Mouse (Mus musculus) myocyte (in vitro differentiated cells): ENCODE data around the gene Srsf10. TPM values are rescaled to one million over a fixed set of nuclear protein-coding genes. Genes with fewer than 3 reads are reported as not detected.

ENCODE experiments used
- H3K27me3 ChIP-seq: one replicate; pipeline ENCODE4 v1.6.1; 2011; ENCODE audit not compliant: control insufficient read depth, insufficient read depth, insufficient read length
- H3K36me3 ChIP-seq: one replicate; pipeline ENCODE4 v1.6.1; 2011; ENCODE audit not compliant: control insufficient read depth, insufficient read depth
- H3K4me2 ChIP-seq: one replicate; pipeline ENCODE4 v1.6.1; 2011; ENCODE audit warnings: low read depth, control low read depth
- H3K4me3 ChIP-seq: one replicate; pipeline ENCODE4 v1.5.1; 2011; ENCODE audit warnings: mild to moderate bottlenecking, control low read depth, moderate library complexity
- H3K79me2 ChIP-seq: one replicate; pipeline ENCODE4 v1.6.1; 2011; ENCODE audit not compliant: control insufficient read depth, insufficient read depth
- H3ac ChIP-seq: one replicate; pipeline ENCODE4 v1.6.1; 2011; ENCODE audit not compliant: control insufficient read depth, insufficient read length
- E2F4 ChIP-seq: IDR thresholded peaks from one replicate; pipeline ENCODE4 v1.6.1; 2011; ENCODE audit warnings: mild to moderate bottlenecking, control low read depth, moderate library complexity; ENCODE audit not compliant: insufficient read depth
- MYOG ChIP-seq, 3 experiments: IDR thresholded peaks; one replicate each; pipeline ENCODE4 v1.6.1; 2011; ENCODE audit warnings: control low read depth in 2 of 3, low read depth in 2 of 3, mild to moderate bottlenecking in 2 of 3; ENCODE audit not compliant: insufficient read length in 2 of 3, control insufficient read depth in 1 of 3, insufficient read depth in 1 of 3
- POLR2AphosphoS2 ChIP-seq: IDR thresholded peaks from one replicate; pipeline ENCODE4 v1.6.1; 2011; ENCODE audit warnings: low read depth, control low read depth; ENCODE audit not compliant: insufficient read length
- SRF ChIP-seq: IDR thresholded peaks from one replicate; pipeline ENCODE4 v1.6.1; 2011; ENCODE audit warnings: low read depth; ENCODE audit not compliant: control insufficient read depth, insufficient read length
- polyA plus RNA-seq: library from polyadenylated mRNA; unstranded; fragments of >200 nt; fragmentation: generic; extraction: Trizol; gene quantifications from one replicate; pipeline ENCODE4 v1.2.1, GENCODE M21; 2012; ENCODE audit warnings: missing spikeins

The Srsf10 gene
- polyA plus RNA-seq, 1 experiment, result 22.3 TPM

- H3K4me2 ChIP-seq, result no peak overlapping the region
- no peaks in the 10 kb centered on the region for H3K36me3 ChIP-seq
- TF ChIP-seq E2F4, result no peak
- no peak for TF ChIP-seq MYOG (IDR thresholded peaks at IDR 0.05; ENCODE audit: control insufficient read depth in 1 of 3, insufficient read depth in 1 of 3, insufficient read length in 2 of 3, low read depth in 2 of 3)
Measured at GRCm38 (mm10) chr4:135918635-135919279, 63.2 kb downstream of the Srsf10 start.

GRCm38 (mm10) chr4:135919280-135919639 lies 63.7 kb downstream of the Srsf10 start:
- no peak overlapping the region for H3K4me2 ChIP-seq
- H3ac ChIP-seq, result no peak overlapping the region
- no peaks in the 10 kb centered on the region for H3K36me3 ChIP-seq
- no peaks in the 10 kb centered on the region for H3K79me2 ChIP-seq
- H3K4me3 ChIP-seq, result no peak overlapping the region
- peaks cover 21% of the 10 kb centered on the region for H3K27me3 ChIP-seq
- no peak for TF ChIP-seq SRF
- TF ChIP-seq POLR2AphosphoS2, result no peak

More at GRCm38 (mm10) chr4:135918635-135919279, 63.2 kb downstream of the Srsf10 start:
- H3K27me3 ChIP-seq, result peaks cover 21% of the 10 kb centered on the region
- H3ac ChIP-seq, result no peak overlapping the region
- no peaks in the 10 kb centered on the region for H3K79me2 ChIP-seq
- no peak overlapping the region for H3K4me3 ChIP-seq

Other genes with a start within 250 kb of the Srsf10 start
- gene Ifnlr1, start 169.5 kb upstream of the Srsf10 start, polyA plus RNA-seq, result not detected
- 0.04 TPM for gene Il22ra1, start 127.6 kb upstream of the Srsf10 start, polyA plus RNA-seq
- 97.1 TPM for gene Myom3, start 96.0 kb upstream of the Srsf10 start, polyA plus RNA-seq
- gene Pnrc2, start 18.1 kb downstream of the Srsf10 start, polyA plus RNA-seq, result 45.2 TPM
- gene Cnr2, start 39.6 kb downstream of the Srsf10 start, polyA plus RNA-seq, result not detected
- gene Fuca1, start 65.0 kb downstream of the Srsf10 start, polyA plus RNA-seq, result 29.8 TPM
- 44.1 TPM for gene Hmgcl, start 90.7 kb downstream of the Srsf10 start, polyA plus RNA-seq
- 51.3 TPM for gene Gale, start 108.0 kb downstream of the Srsf10 start, polyA plus RNA-seq
- gene Lypla2, start 116.9 kb downstream of the Srsf10 start, polyA plus RNA-seq, result 60.9 TPM
- gene Pithd1, start 131.5 kb downstream of the Srsf10 start, polyA plus RNA-seq, result 35.2 TPM
- gene Eloa, start 166.0 kb downstream of the Srsf10 start, polyA plus RNA-seq, result 17.2 TPM
- gene Rpl11, start 197.7 kb downstream of the Srsf10 start, polyA plus RNA-seq, result 1,551 TPM